In the genomic region with DNA sequence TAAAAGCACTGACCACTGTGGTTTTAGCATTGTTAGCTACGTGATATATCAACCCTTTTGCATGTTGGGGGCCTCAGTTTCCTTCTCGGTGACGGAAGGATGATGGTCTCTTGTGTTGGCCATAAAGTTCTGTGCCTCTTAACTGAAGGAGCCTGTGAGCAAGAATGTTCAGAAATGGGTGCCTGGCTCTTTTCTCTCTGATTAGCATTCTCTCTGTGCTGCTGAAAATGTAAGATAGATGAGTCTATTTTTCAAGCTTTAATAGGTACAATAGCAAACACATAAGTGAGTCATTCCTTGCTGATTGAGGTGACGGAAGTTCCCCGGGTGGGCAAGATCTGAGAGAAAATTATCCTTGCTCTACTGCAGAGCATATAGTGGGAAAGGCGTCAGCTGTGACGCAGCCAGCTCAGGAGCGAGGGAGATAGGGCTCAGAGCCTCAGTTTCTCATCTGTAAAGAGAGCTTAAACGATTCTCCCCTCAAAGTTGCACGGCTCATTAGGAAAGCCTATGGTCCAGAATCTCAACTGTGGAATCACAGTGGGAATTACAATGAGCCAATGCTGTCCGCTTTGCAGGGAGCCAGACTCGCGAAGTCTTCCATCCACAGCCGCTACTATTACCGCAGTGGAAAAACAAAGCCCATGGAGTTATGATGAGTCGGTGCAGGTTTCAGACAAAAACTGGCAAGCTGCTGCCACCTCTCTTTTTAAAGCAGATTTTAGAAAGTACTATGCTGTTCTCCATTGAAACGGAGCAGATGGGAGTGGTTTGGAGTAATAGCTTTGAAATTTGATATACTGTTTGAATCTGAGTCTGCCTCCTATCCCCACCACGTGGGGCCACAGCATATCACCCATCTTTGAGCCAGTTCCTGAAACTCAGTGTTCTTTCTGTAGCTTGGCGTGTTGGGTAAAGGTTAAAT, we compare ENCODE assay signal across 11 mouse cellular contexts. TPM values are rescaled to one million over a fixed set of nuclear protein-coding genes. Genes with fewer than 3 reads are reported as not detected.
A peak's percentile ranks its signal among the peaks of the same experiment; 100 is the strongest.
DNase-seq lines count a peak whose midpoint lies in the region; ATAC-seq and TF ChIP-seq lines count a peak whose summit lies in the region.
"Had no signal": no experiment of that assay in that cellular context is flagged by ENCODE, and none has a peak within 500 bp of the region (broad histone marks: within the 10 kb centered on the region; RNA-seq: fewer than 3 reads in every experiment).

No protein-coding gene starts in this region.

- no peaks in the 10 kb centered on the region for H3K27me3 ChIP-seq in kidney, postnatal 0 days (ENCODE audit: insufficient read depth, low read length)
- H3K27me3 ChIP-seq in kidney, adult 2 months (replicated peaks; ENCODE audit: control insufficient read depth, insufficient read depth, low read length) = no peaks in the 10 kb centered on the region; the same call in 1 of the 2 replicates
- no peaks in the 10 kb centered on the region for H3K27me3 ChIP-seq in forebrain, postnatal 0 days (ENCODE audit: insufficient read depth, low read length)
- H3K27me3 ChIP-seq in midbrain, embryonic 16.5 days (ENCODE audit: control insufficient read depth, insufficient read depth, low read depth, low read length) = no peaks in the 10 kb centered on the region; the same call in 1 of the 2 replicates

- H3K9ac ChIP-seq in kidney, postnatal 0 days (ENCODE audit: low read depth, low read length) = no peak overlapping the region
- peak overlapping the region; percentile 11 for H3K9ac ChIP-seq in forebrain, postnatal 0 days
- peak overlapping the region; percentile 50 for H3K9ac ChIP-seq in midbrain, embryonic 16.5 days (ENCODE audit: low read depth, low read length)

- H3K4me1 ChIP-seq in kidney, postnatal 0 days (replicated peaks; ENCODE audit: insufficient read depth, low read length) = no peaks in the 10 kb centered on the region
- H3K4me1 ChIP-seq in kidney, adult 2 months (ENCODE audit: control insufficient read depth, insufficient read depth, low read length) = no peaks in the 10 kb centered on the region
- H3K4me1 ChIP-seq in forebrain, postnatal 0 days (ENCODE audit: insufficient read depth) = 0 out of 2 replicates have a peak, but pooled peaks cover 6% of the 10 kb centered on the region
- H3K4me1 ChIP-seq in midbrain, embryonic 16.5 days (ENCODE audit: control insufficient read depth, insufficient read depth, low read length) = peaks cover 3% of the 10 kb centered on the region; the same call in 1 of the 2 replicates

- ATAC-seq in kidney, postnatal 0 days (replicated peaks; ENCODE audit: low FRiP score, low read depth) = 0 out of 2 replicates have a peak, but pooled peaks have one; percentile 40
- peak; percentile 88 for ATAC-seq in forebrain, postnatal 0 days
- ATAC-seq in midbrain, embryonic 16.5 days = peak; percentile 89

- no peak overlapping the region for H3K4me3 ChIP-seq in kidney, postnatal 0 days (replicated peaks; ENCODE audit: low read depth, low read length)
- H3K4me3 ChIP-seq in kidney, adult 2 months (ENCODE audit: insufficient read depth, low read depth, low read length) = no peak overlapping the region
- peak overlapping the region; percentile 29 for H3K4me3 ChIP-seq in forebrain, postnatal 0 days (ENCODE audit: low read depth, low read length)
- H3K4me3 ChIP-seq in midbrain, embryonic 16.5 days (ENCODE audit: low read depth, low read length) = peak overlapping the region; percentile 36

- peak; percentile 57 for DNase-seq in kidney, postnatal 0 days (ENCODE audit: low spot score)
- no peak for DNase-seq in kidney, adult 2 months
- peak; percentile 44 for DNase-seq in embryo, embryonic 10.5 days (ENCODE audit: low spot score)
- DNase-seq in forebrain, postnatal 0 days = peak; percentile 61
- DNase-seq in gastrocnemius, postnatal 25 days = no peak
- no peak for DNase-seq in spleen, postnatal 4 days (ENCODE audit: low spot score in 2 of 2)
- DNase-seq in ovary, adult 18-20 months (ENCODE audit: low spot score) = no peak

- H3K27ac ChIP-seq in kidney, postnatal 0 days = no peak overlapping the region
- no peak overlapping the region for H3K27ac ChIP-seq in kidney, adult 2 months (ENCODE audit: insufficient read depth, low read depth, low read length)
- H3K27ac ChIP-seq in forebrain, postnatal 0 days (ENCODE audit: low read depth, low read length) = 0 out of 2 replicates have a peak overlapping the region, but pooled peaks have one; percentile 36
- peak overlapping the region; percentile 57 for H3K27ac ChIP-seq in midbrain, embryonic 16.5 days (ENCODE audit: low read length)
- H3K27ac ChIP-seq: macrophage had no signal

- peak overlapping the region; percentile 43 for H3K4me2 ChIP-seq in kidney, postnatal 0 days (ENCODE audit: low read length)
- peak overlapping the region; percentile 52 for H3K4me2 ChIP-seq in forebrain, postnatal 0 days (ENCODE audit: low read depth)
- H3K4me2 ChIP-seq in midbrain, embryonic 16.5 days (ENCODE audit: low read length) = peak overlapping the region; percentile 69

- no peaks in the 10 kb centered on the region for H3K36me3 ChIP-seq in kidney, postnatal 0 days (ENCODE audit: insufficient read depth, low read length)
- H3K36me3 ChIP-seq in kidney, adult 2 months (ENCODE audit: control insufficient read depth, insufficient read depth, low read length) = no peaks in the 10 kb centered on the region
- H3K36me3 ChIP-seq in forebrain, postnatal 0 days (ENCODE audit: insufficient read depth) = no peaks in the 10 kb centered on the region
- H3K36me3 ChIP-seq in midbrain, embryonic 16.5 days (ENCODE audit: control insufficient read depth, insufficient read depth, low read length) = no peaks in the 10 kb centered on the region

- 0 out of 2 replicates have a peak, but pooled peaks have one; percentile 15 for TF ChIP-seq CTCF in kidney, postnatal 0 days (IDR thresholded peaks at IDR 0.05; ENCODE audit: low read depth)
- no peak for TF ChIP-seq CTCF in kidney, adult 2 months (conservative IDR thresholded peaks at IDR 0.05; ENCODE audit: insufficient read depth, insufficient read length, low read depth, low read length)
- TF ChIP-seq CTCF in forebrain, postnatal 0 days (IDR thresholded peaks at IDR 0.05; ENCODE audit: low read depth) = peak; percentile 23; the same call in 1 of the 2 replicates

- no peak for TF ChIP-seq POLR2A in kidney, adult 2 months (IDR thresholded peaks at IDR 0.05; ENCODE audit: low read depth, low read length)

- no peaks in the 10 kb centered on the region for H3K9me3 ChIP-seq in kidney, postnatal 0 days (replicated peaks; ENCODE audit: low read length)
- no peaks in the 10 kb centered on the region for H3K9me3 ChIP-seq in forebrain, postnatal 0 days (ENCODE audit: low read length)
- no peaks in the 10 kb centered on the region for H3K9me3 ChIP-seq in midbrain, embryonic 16.5 days (replicated peaks; ENCODE audit: control insufficient read depth, low read length, poor library complexity, severe bottlenecking)

- 32% methylated on average over 19 of the region's 19 CpGs for WGBS in kidney, postnatal 0 days
- WGBS in kidney, adult 2 months = 36% methylated on average over 19 of the region's 19 CpGs
- 27% methylated on average over 19 of the region's 19 CpGs for WGBS in forebrain, postnatal 0 days
- WGBS in midbrain, embryonic 16.5 days = 27% methylated on average over 19 of the region's 19 CpGs

RNA-seq across cellular contexts. Expression of a gene that starts 15.5 kb away (rescaled TPM):
- polyA plus RNA-seq in kidney, postnatal 0 days (2015; fragmentation: Nextera tagmentation; extraction: Ambion mirVana) = 0.09 and 0.54 TPM in 2 replicates
- 0.52 and 1.2 TPM in 2 replicates for polyA plus RNA-seq in kidney, adult 2 months (2012; rRNA removed)
- 0.14 TPM in 1 of 2 replicates, not detected in the other for total RNA-seq in forebrain, postnatal 0 days (2014; rRNA removed)
- polyA plus RNA-seq in forebrain, postnatal 0 days (2015; fragmentation: Nextera tagmentation; extraction: Ambion mirVana) = 0.87 and 0.88 TPM in 2 replicates
- 0.14 and 0.22 TPM in 2 replicates for polyA plus RNA-seq in midbrain, embryonic 16.5 days (2015; fragmentation: Nextera tagmentation; extraction: Ambion mirVana)
- total RNA-seq in gastrocnemius, postnatal 25 days (2021) = under 1 TPM in 1 of 2 experiments, not detected in 1; 0.29 TPM
- polyA plus RNA-seq: frontal cortex, adult 2 months; macrophage; stomach, embryonic 14.5 days had no signal

Comparison
In these comparisons a context has a peak if more than half of its experiments do, and no peak if none do; other contexts are left out.
1. DNase-seq: peak in kidney, postnatal 0 days (single experiment), embryo, embryonic 10.5 days (single experiment) and forebrain, postnatal 0 days (single experiment); none in kidney, adult 2 months (single experiment), gastrocnemius, postnatal 25 days (single experiment), spleen, postnatal 4 days (0 of 2) and ovary, adult 18-20 months (single experiment).
2. H3K27ac ChIP-seq: peak in forebrain, postnatal 0 days (single experiment) and midbrain, embryonic 16.5 days (single experiment); none in kidney, postnatal 0 days (single experiment) and kidney, adult 2 months (single experiment).
3. H3K4me3 ChIP-seq: peak in forebrain, postnatal 0 days (single experiment) and midbrain, embryonic 16.5 days (single experiment); none in kidney, postnatal 0 days (single experiment) and kidney, adult 2 months (single experiment).
4. Peak in every context shown above with its lines, with median percentiles within 50 percentile points of each other: ATAC-seq and H3K4me2 ChIP-seq.